In the genomic region with DNA sequence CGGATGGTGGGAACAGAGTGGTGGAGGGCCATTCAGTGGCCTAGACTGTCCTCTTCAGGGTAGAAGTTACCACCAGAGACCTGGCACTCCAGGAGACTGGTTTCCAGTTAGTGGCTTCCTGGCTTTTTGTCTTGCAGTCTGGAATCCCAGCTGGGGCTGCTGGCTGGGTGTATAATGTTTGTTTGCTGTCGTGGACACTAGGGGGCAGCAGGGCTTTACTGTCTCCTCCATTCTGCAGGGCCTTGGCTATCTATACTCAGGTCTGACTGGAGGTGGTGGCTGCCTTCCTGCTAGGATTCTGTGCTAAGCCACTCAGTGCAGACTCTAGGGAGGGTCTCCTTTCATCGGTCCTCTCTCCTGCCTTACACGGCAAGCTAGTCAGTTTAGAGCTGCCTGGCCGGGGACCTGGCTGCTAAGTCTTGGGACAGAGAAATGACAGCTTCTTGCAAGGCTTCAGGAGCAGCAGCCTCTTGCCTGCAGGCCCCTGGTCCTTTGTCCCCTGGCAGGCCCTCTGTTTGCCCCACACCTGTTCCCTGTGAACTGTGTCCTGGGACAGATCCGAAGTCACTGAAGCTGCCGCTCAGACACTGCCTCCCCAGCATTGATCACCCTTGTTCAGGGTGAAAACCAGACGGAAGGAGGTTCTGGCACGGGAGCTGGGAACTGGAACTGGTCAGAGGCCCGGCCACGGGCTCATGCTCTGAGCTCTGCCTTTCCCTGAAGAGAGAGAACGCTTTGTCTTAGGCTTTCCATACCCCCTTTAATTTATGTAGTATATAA, we compare ENCODE assay signal across 8 mouse cellular contexts. TPM values are rescaled to one million over a fixed set of nuclear protein-coding genes. Genes with fewer than 3 reads are reported as not detected.
DNase-seq lines count a peak whose midpoint lies in the region; ATAC-seq and TF ChIP-seq lines count a peak whose summit lies in the region.

No protein-coding gene starts in this region.

- peak; percentile 71 for ATAC-seq in liver, embryonic 11.5 days (replicated peaks; ENCODE audit: low FRiP score)
- ATAC-seq in neural tube, embryonic 12.5 days (ENCODE audit: low FRiP score, low read depth): 0 out of 2 replicates have a peak, but pooled peaks have one; percentile 58

- no peak overlapping the region for H3K9ac ChIP-seq in liver, embryonic 11.5 days (ENCODE audit: low read depth, low read length)
- no peak overlapping the region for H3K9ac ChIP-seq in neural tube, embryonic 12.5 days

- H3K9me3 ChIP-seq in liver, embryonic 11.5 days (ENCODE audit: control insufficient read depth, low read length): no peaks in the 10 kb centered on the region
- H3K9me3 ChIP-seq in neural tube, embryonic 12.5 days: no peaks in the 10 kb centered on the region

- peak; percentile 56 to 58 for DNase-seq in B cell, adult 2 months
- DNase-seq in WW6 (ENCODE audit: low read depth, low spot score): peak; percentile 59
- DNase-seq in cerebellum, postnatal 4 days (ENCODE audit: low spot score in 2 of 2): peak; percentile 62 to 78
- peak; percentile 79 for DNase-seq in gastrocnemius, adult 2 months
- DNase-seq in kidney, adult 9 months: peak; percentile 68
- DNase-seq in liver, embryonic 11.5 days (ENCODE audit: low spot score): peak; percentile 50
- peak; percentile 54 for DNase-seq in thymus, postnatal 25 days

- H3K27me3 ChIP-seq in liver, embryonic 11.5 days (replicated peaks; ENCODE audit: control insufficient read depth, insufficient read depth, low read length): no peaks in the 10 kb centered on the region
- H3K27me3 ChIP-seq in neural tube, embryonic 12.5 days (replicated peaks): no peaks in the 10 kb centered on the region

- no peaks in the 10 kb centered on the region for H3K36me3 ChIP-seq in liver, embryonic 11.5 days (ENCODE audit: control insufficient read depth, insufficient read depth, low read length)
- H3K36me3 ChIP-seq in neural tube, embryonic 12.5 days: peaks cover 31% of the 10 kb centered on the region

- H3K4me3 ChIP-seq in gastrocnemius, adult 2 months: no peak overlapping the region
- no peak overlapping the region for H3K4me3 ChIP-seq in liver, embryonic 11.5 days (ENCODE audit: low read depth, low read length)
- no peak overlapping the region for H3K4me3 ChIP-seq in neural tube, embryonic 12.5 days

- WGBS in liver, embryonic 11.5 days: 67% methylated on average over 12 of the region's 12 CpGs
- WGBS in neural tube, embryonic 12.5 days: 74% methylated on average over 12 of the region's 12 CpGs

- intact Hi-C loops in gastrocnemius, adult 2 months (cut with DNase I): no loop called here

- no peak overlapping the region for H3K27ac ChIP-seq in gastrocnemius, adult 2 months
- H3K27ac ChIP-seq in liver, embryonic 11.5 days (ENCODE audit: low read depth, low read length): no peak overlapping the region
- H3K27ac ChIP-seq in neural tube, embryonic 12.5 days: no peak overlapping the region

- peak; percentile 77 for TF ChIP-seq CTCF in gastrocnemius, adult 2 months (IDR thresholded peaks at IDR 0.05)

- no peak overlapping the region for H3K4me2 ChIP-seq in liver, embryonic 11.5 days
- no peak overlapping the region for H3K4me2 ChIP-seq in neural tube, embryonic 12.5 days (replicated peaks)

- no peaks in the 10 kb centered on the region for H3K4me1 ChIP-seq in liver, embryonic 11.5 days (replicated peaks; ENCODE audit: control insufficient read depth, insufficient read depth, low read length)
- H3K4me1 ChIP-seq in neural tube, embryonic 12.5 days: no peaks in the 10 kb centered on the region

RNA-seq across cellular contexts. Expression of a gene that starts 22.4 kb away (rescaled TPM):
- 1 to 10 TPM; 2.8 to 3.3 TPM for total RNA-seq in gastrocnemius, adult 2 months (2021)
- 29.3 and 29.7 TPM in 2 replicates for polyA plus RNA-seq in liver, embryonic 11.5 days (2014; fragmentation: Nextera tagmentation; extraction: Ambion mirVana)
- 63.1 and 67.5 TPM in 2 replicates for polyA plus RNA-seq in neural tube, embryonic 12.5 days (2016; fragmentation: Nextera tagmentation; extraction: Ambion mirVana)

RNA-seq across cellular contexts. Expression of a gene that starts 33.6 kb away (rescaled TPM):
- total RNA-seq in gastrocnemius, adult 2 months (2021): under 1 TPM; 0.20 to 0.56 TPM
- polyA plus RNA-seq in liver, embryonic 11.5 days (2014; fragmentation: Nextera tagmentation; extraction: Ambion mirVana): 0.05 and 0.15 TPM in 2 replicates
- 2.7 and 3.1 TPM in 2 replicates for polyA plus RNA-seq in neural tube, embryonic 12.5 days (2016; fragmentation: Nextera tagmentation; extraction: Ambion mirVana)

RNA-seq across cellular contexts. Expression of a gene that starts 56.6 kb away (rescaled TPM):
- total RNA-seq in gastrocnemius, adult 2 months (2021): 1 to 10 TPM; 2.5 to 3.9 TPM
- 63.6 and 67.9 TPM in 2 replicates for polyA plus RNA-seq in liver, embryonic 11.5 days (2014; fragmentation: Nextera tagmentation; extraction: Ambion mirVana)
- 37.0 and 39.2 TPM in 2 replicates for polyA plus RNA-seq in neural tube, embryonic 12.5 days (2016; fragmentation: Nextera tagmentation; extraction: Ambion mirVana)
